Mouse (Mus musculus) kidney, adult 2 months (tissue): Measurements from ENCODE around the gene Glis2.

ENCODE experiments used
- CTCF ChIP-seq: fragments of 200-500 bp; conservative IDR thresholded peaks from 2 replicates; pipeline ENCODE4 v1.5.1; 2011; ENCODE audit warnings: low read depth, mild to moderate bottlenecking, control low read depth, low read length, moderate library complexity, mixed read lengths; ENCODE audit not compliant: insufficient read depth, insufficient read length
- POLR2A ChIP-seq: fragments of 200-500 bp; IDR thresholded peaks from one replicate; pipeline ENCODE4 v1.6.1; 2011; ENCODE audit warnings: low read depth, low read length, control low read depth

DNA sequence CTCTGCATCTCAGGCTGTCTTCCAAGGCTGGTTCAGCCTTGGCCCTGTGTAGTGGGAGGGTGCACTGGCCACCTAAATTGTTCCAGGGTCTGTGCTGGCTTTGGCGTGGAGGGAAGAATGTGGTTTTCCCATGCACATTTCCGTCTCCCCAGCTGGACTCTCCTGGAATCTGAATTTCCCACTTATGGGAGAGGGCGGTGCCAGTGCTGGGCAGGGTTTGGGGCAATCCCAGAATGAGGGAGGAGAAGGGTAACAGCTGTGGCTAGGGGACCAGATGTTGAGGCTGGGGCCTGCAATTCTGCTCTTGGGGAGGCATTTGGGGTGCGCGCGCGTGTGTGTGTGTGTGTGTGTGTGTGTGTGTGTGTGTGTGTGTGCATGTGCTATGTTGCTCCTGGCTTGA lies 2.8 kb downstream of the Glis2 start:
- TF ChIP-seq POLR2A = no peak
- TF ChIP-seq CTCF = no peak
